Mouse (Mus musculus): ENCODE results near the gene Ifitm3. TPM values are rescaled to one million over a fixed set of nuclear protein-coding genes. Genes with fewer than 3 reads are reported as not detected.

Ifitm3 gene
- polyA plus RNA-seq (2014; fragmentation: Nextera tagmentation; extraction: Ambion mirVana): 9.4 and 9.7 TPM in 2 replicates

GRCm38 (mm10) chr7:141010593-141010992 lies at the start of gene Ifitm3:
Gene Ifitm3 (minus strand): TSS chr7:141010770.
- Histone ChIP-seq H3K4me1 (replicated peaks; ENCODE audit: control insufficient read depth, insufficient read depth, low read length) (no peaks in the 10 kb centered on the region; the same call in 1 of the 2 replicates), H3K27ac (ENCODE audit: low read depth, low read length) (no peak within 1 kb of the TSS), H3K36me3 (ENCODE audit: control insufficient read depth, insufficient read depth, low read length) (no peaks in the 10 kb centered on the region), H3K4me2 (ENCODE audit: low read depth, low read length, severe bottlenecking) (peak within 1 kb of the TSS; percentile 31; the same call in 1 of the 2 replicates), H3K27me3 (ENCODE audit: control insufficient read depth, insufficient read depth, low read length) (no peaks in the 10 kb centered on the region), H3K4me3 (ENCODE audit: low read depth, low read length) (peak within 1 kb of the TSS; percentile 7; the same call in 1 of the 2 replicates), H3K9ac (ENCODE audit: low read length) (no peak within 1 kb of the TSS), H3K9me3 (ENCODE audit: control insufficient read depth, low read length) (no peaks in the 10 kb centered on the region)
- ATAC-seq (replicated peaks; ENCODE audit: low FRiP score) (no peak), DNase-seq (ENCODE audit: low spot score) (no peak)
- 34% methylated on average over 10 of the region's 10 CpGs for WGBS

GRCm38 (mm10) chr7:141059929-141060328 lies 49.4 kb upstream of the Ifitm3 start:
- DNase-seq (ENCODE audit: low spot score) (no peak), ATAC-seq (replicated peaks; ENCODE audit: low FRiP score) (peak; percentile 11; the same call in 1 of the 2 replicates)
- Histone ChIP-seq H3K9me3 (ENCODE audit: control insufficient read depth, low read length) (no peaks in the 10 kb centered on the region), H3K27me3 (ENCODE audit: control insufficient read depth, insufficient read depth, low read length) (no peaks in the 10 kb centered on the region; the same call in 1 of the 2 replicates), H3K9ac (ENCODE audit: low read length) (peak overlapping the region; percentile 99), H3K27ac (ENCODE audit: low read depth, low read length) (no peak overlapping the region), H3K4me2 (ENCODE audit: low read depth, low read length, severe bottlenecking) (peak overlapping the region; percentile 93), H3K4me3 (ENCODE audit: low read depth, low read length) (peak overlapping the region; percentile 82), H3K4me1 (replicated peaks; ENCODE audit: control insufficient read depth, insufficient read depth, low read length) (peaks cover 10% of the 10 kb centered on the region; the same call in 1 of the 2 replicates), H3K36me3 (ENCODE audit: control insufficient read depth, insufficient read depth, low read length) (peaks cover 5% of the 10 kb centered on the region; the same call in 1 of the 2 replicates)
- WGBS: 56% methylated on average over 2 of the region's 2 CpGs

GRCm38 (mm10) chr7:141058601-141059341 lies 48.2 kb upstream of the Ifitm3 start:
- Histone ChIP-seq H3K4me1 (replicated peaks; ENCODE audit: control insufficient read depth, insufficient read depth, low read length) (peaks cover 10% of the 10 kb centered on the region; the same call in 1 of the 2 replicates), H3K36me3 (ENCODE audit: control insufficient read depth, insufficient read depth, low read length) (no peaks in the 10 kb centered on the region; the same call in 1 of the 2 replicates), H3K27me3 (ENCODE audit: control insufficient read depth, insufficient read depth, low read length) (no peaks in the 10 kb centered on the region; the same call in 1 of the 2 replicates), H3K9ac (ENCODE audit: low read length) (no peak overlapping the region), H3K9me3 (ENCODE audit: control insufficient read depth, low read length) (no peaks in the 10 kb centered on the region), H3K4me3 (ENCODE audit: low read depth, low read length) (no peak overlapping the region), H3K27ac (ENCODE audit: low read depth, low read length) (no peak overlapping the region), H3K4me2 (ENCODE audit: low read depth, low read length, severe bottlenecking) (no peak overlapping the region)
- DNase-seq (ENCODE audit: low spot score) (no peak), ATAC-seq (replicated peaks; ENCODE audit: low FRiP score) (no peak)
- 94% methylated on average over 14 of the region's 14 CpGs for WGBS

GRCm38 (mm10) chr7:141057541-141057940 lies 47.0 kb upstream of the Ifitm3 start:
- no peak overlapping the region for H3K9ac ChIP-seq (ENCODE audit: low read length)
- no peak overlapping the region for H3K27ac ChIP-seq (ENCODE audit: low read depth, low read length)
- H3K4me3 ChIP-seq (ENCODE audit: low read depth, low read length): no peak overlapping the region
- no peaks in the 10 kb centered on the region; the same call in 1 of the 2 replicates for H3K27me3 ChIP-seq (ENCODE audit: control insufficient read depth, insufficient read depth, low read length)
- DNase-seq (ENCODE audit: low spot score) (no peak), ATAC-seq (replicated peaks; ENCODE audit: low FRiP score) (no peak)
- H3K4me2 ChIP-seq (ENCODE audit: low read depth, low read length, severe bottlenecking): no peak overlapping the region
- 86% methylated on average over 1 of the region's 1 CpGs for WGBS
- H3K36me3 ChIP-seq (ENCODE audit: control insufficient read depth, insufficient read depth, low read length): no peaks in the 10 kb centered on the region
- H3K9me3 ChIP-seq (ENCODE audit: control insufficient read depth, low read length): no peaks in the 10 kb centered on the region
- peaks cover 10% of the 10 kb centered on the region; the same call in 1 of the 2 replicates for H3K4me1 ChIP-seq (replicated peaks; ENCODE audit: control insufficient read depth, insufficient read depth, low read length)

- no peak overlapping the region for H3K4me2 ChIP-seq (ENCODE audit: low read depth, low read length, severe bottlenecking)
- H3K9ac ChIP-seq (ENCODE audit: low read length): no peak overlapping the region
- H3K27me3 ChIP-seq (ENCODE audit: control insufficient read depth, insufficient read depth, low read length): no peaks in the 10 kb centered on the region; the same call in 1 of the 2 replicates
- no peaks in the 10 kb centered on the region for H3K9me3 ChIP-seq (ENCODE audit: control insufficient read depth, low read length)
- no peaks in the 10 kb centered on the region for H3K36me3 ChIP-seq (ENCODE audit: control insufficient read depth, insufficient read depth, low read length)
- peaks cover 10% of the 10 kb centered on the region; the same call in 1 of the 2 replicates for H3K4me1 ChIP-seq (replicated peaks; ENCODE audit: control insufficient read depth, insufficient read depth, low read length)
- DNase-seq (ENCODE audit: low spot score): no peak
- ATAC-seq (replicated peaks; ENCODE audit: low FRiP score): no peak
- no peak overlapping the region for H3K27ac ChIP-seq (ENCODE audit: low read depth, low read length)
- H3K4me3 ChIP-seq (ENCODE audit: low read depth, low read length): no peak overlapping the region
- 97% methylated on average over 6 of the region's 6 CpGs for WGBS
These were observed 46.4 kb upstream of the Ifitm3 start for GRCm38 (mm10) chr7:141056976-141057375.

- Histone ChIP-seq H3K4me1 (replicated peaks; ENCODE audit: control insufficient read depth, insufficient read depth, low read length) (peaks cover 6% of the 10 kb centered on the region; the same call in 1 of the 2 replicates), H3K4me2 (ENCODE audit: low read depth, low read length, severe bottlenecking) (no peak overlapping the region), H3K36me3 (ENCODE audit: control insufficient read depth, insufficient read depth, low read length) (no peaks in the 10 kb centered on the region), H3K9me3 (ENCODE audit: control insufficient read depth, low read length) (no peaks in the 10 kb centered on the region), H3K27ac (ENCODE audit: low read depth, low read length) (no peak overlapping the region), H3K4me3 (ENCODE audit: low read depth, low read length) (no peak overlapping the region), H3K27me3 (ENCODE audit: control insufficient read depth, insufficient read depth, low read length) (no peaks in the 10 kb centered on the region; the same call in 1 of the 2 replicates), H3K9ac (ENCODE audit: low read length) (no peak overlapping the region)
- WGBS: 80% methylated on average over 4 of the region's 4 CpGs
- DNase-seq (ENCODE audit: low spot score) (no peak), ATAC-seq (replicated peaks; ENCODE audit: low FRiP score) (no peak)
These were observed 45.2 kb upstream of the Ifitm3 start for GRCm38 (mm10) chr7:141055785-141056184.

- H3K4me3 ChIP-seq (ENCODE audit: low read depth, low read length): no peak overlapping the region
- no peak overlapping the region for H3K9ac ChIP-seq (ENCODE audit: low read length)
- no peak overlapping the region for H3K4me2 ChIP-seq (ENCODE audit: low read depth, low read length, severe bottlenecking)
- H3K27me3 ChIP-seq (ENCODE audit: control insufficient read depth, insufficient read depth, low read length): no peaks in the 10 kb centered on the region
- H3K27ac ChIP-seq (ENCODE audit: low read depth, low read length): no peak overlapping the region
- peaks cover 4% of the 10 kb centered on the region; the same call in 1 of the 2 replicates for H3K4me1 ChIP-seq (replicated peaks; ENCODE audit: control insufficient read depth, insufficient read depth, low read length)
- WGBS: 86% methylated on average over 2 of the region's 2 CpGs
- no peaks in the 10 kb centered on the region for H3K36me3 ChIP-seq (ENCODE audit: control insufficient read depth, insufficient read depth, low read length)
- DNase-seq (ENCODE audit: low spot score): no peak
- no peaks in the 10 kb centered on the region; the same call in 1 of the 2 replicates for H3K9me3 ChIP-seq (ENCODE audit: control insufficient read depth, low read length)
- no peak for ATAC-seq (replicated peaks; ENCODE audit: low FRiP score)
These were observed 41.9 kb upstream of the Ifitm3 start for GRCm38 (mm10) chr7:141052421-141052820.

GRCm38 (mm10) chr7:141052016-141052415 lies 41.4 kb upstream of the Ifitm3 start:
- ATAC-seq (replicated peaks; ENCODE audit: low FRiP score) (no peak), DNase-seq (ENCODE audit: low spot score) (no peak)
- H3K27ac ChIP-seq (ENCODE audit: low read depth, low read length): no peak overlapping the region
- H3K9me3 ChIP-seq (ENCODE audit: control insufficient read depth, low read length): no peaks in the 10 kb centered on the region; the same call in 1 of the 2 replicates
- no peaks in the 10 kb centered on the region for H3K36me3 ChIP-seq (ENCODE audit: control insufficient read depth, insufficient read depth, low read length)
- no peak overlapping the region for H3K9ac ChIP-seq (ENCODE audit: low read length)
- H3K4me2 ChIP-seq (ENCODE audit: low read depth, low read length, severe bottlenecking): no peak overlapping the region
- WGBS: 94% methylated on average over 4 of the region's 4 CpGs
- peaks cover 4% of the 10 kb centered on the region; the same call in 1 of the 2 replicates for H3K4me1 ChIP-seq (replicated peaks; ENCODE audit: control insufficient read depth, insufficient read depth, low read length)
- no peaks in the 10 kb centered on the region for H3K27me3 ChIP-seq (ENCODE audit: control insufficient read depth, insufficient read depth, low read length)
- no peak overlapping the region for H3K4me3 ChIP-seq (ENCODE audit: low read depth, low read length)
